Mouse (Mus musculus): ENCODE measurements at regions not wholly inside any gene's neighbourhood (a gene's known extent, or its start where the extent isn't known, plus 50 kb on each side); places are given as distances from the start of the nearest gene placed in this dataset.

- Histone ChIP-seq H3K27me3 (replicated peaks; ENCODE audit: control insufficient read depth, insufficient read depth, low read length) (no peaks in the 10 kb centered on the region), H3K9me3 (ENCODE audit: control insufficient read depth, low read length) (no peaks in the 10 kb centered on the region), H3K4me2 (ENCODE audit: low read depth, low read length) (no peak overlapping the region), H3K27ac (replicated peaks; ENCODE audit: low read depth, low read length) (no peak overlapping the region), H3K36me3 (ENCODE audit: control insufficient read depth, insufficient read depth, low read length) (no peaks in the 10 kb centered on the region), H3K4me1 (ENCODE audit: control insufficient read depth, insufficient read depth, low read length) (no peaks in the 10 kb centered on the region), H3K9ac (ENCODE audit: low read depth, low read length) (no peak overlapping the region), H3K4me3 (ENCODE audit: low read depth, low read length) (no peak overlapping the region)
- WGBS, result 82% methylated on average over 5 of the region's 5 CpGs
- no peak for DNase-seq (ENCODE audit: low spot score)
- ATAC-seq (ENCODE audit: low read depth), result no peak
Observed at GRCm38 (mm10) chr12:21496974-21497373, 79.5 kb upstream of the Ywhaq start.

- no peaks in the 10 kb centered on the region for H3K4me1 ChIP-seq (ENCODE audit: control insufficient read depth, insufficient read depth, low read length)
- no peak for DNase-seq (ENCODE audit: low spot score)
- no peak for ATAC-seq (ENCODE audit: low read depth)
- no peaks in the 10 kb centered on the region for H3K36me3 ChIP-seq (ENCODE audit: control insufficient read depth, insufficient read depth, low read length)
- H3K4me3 ChIP-seq (ENCODE audit: low read depth, low read length), result no peak overlapping the region
- no peaks in the 10 kb centered on the region for H3K9me3 ChIP-seq (ENCODE audit: control insufficient read depth, low read length)
- H3K4me2 ChIP-seq (ENCODE audit: low read depth, low read length), result no peak overlapping the region
- H3K27ac ChIP-seq (replicated peaks; ENCODE audit: low read depth, low read length), result no peak overlapping the region
- 89% methylated on average over 6 of the region's 6 CpGs for WGBS
- H3K27me3 ChIP-seq (replicated peaks; ENCODE audit: control insufficient read depth, insufficient read depth, low read length), result no peaks in the 10 kb centered on the region
- no peak overlapping the region for H3K9ac ChIP-seq (ENCODE audit: low read depth, low read length)
Observed at GRCm38 (mm10) chr12:21495511-21495910, 78.1 kb upstream of the Ywhaq start.

GRCm38 (mm10) chr12:21493471-21493870, 76.0 kb upstream of the Ywhaq start:
- DNase-seq (ENCODE audit: low spot score) (peak; percentile 5), ATAC-seq (ENCODE audit: low read depth) (no peak)
- no peaks in the 10 kb centered on the region for H3K36me3 ChIP-seq (ENCODE audit: control insufficient read depth, insufficient read depth, low read length)
- H3K9ac ChIP-seq (ENCODE audit: low read depth, low read length), result no peak overlapping the region
- 54% methylated on average over 3 of the region's 3 CpGs for WGBS
- H3K27me3 ChIP-seq (replicated peaks; ENCODE audit: control insufficient read depth, insufficient read depth, low read length), result no peaks in the 10 kb centered on the region
- no peak overlapping the region for H3K27ac ChIP-seq (replicated peaks; ENCODE audit: low read depth, low read length)
- H3K4me3 ChIP-seq (ENCODE audit: low read depth, low read length), result no peak overlapping the region
- H3K4me1 ChIP-seq (ENCODE audit: control insufficient read depth, insufficient read depth, low read length), result no peaks in the 10 kb centered on the region
- H3K4me2 ChIP-seq (ENCODE audit: low read depth, low read length), result no peak overlapping the region
- no peaks in the 10 kb centered on the region for H3K9me3 ChIP-seq (ENCODE audit: control insufficient read depth, low read length)

- Histone ChIP-seq H3K27ac (replicated peaks; ENCODE audit: low read depth, low read length) (no peak overlapping the region), H3K4me3 (ENCODE audit: low read depth, low read length) (no peak overlapping the region), H3K4me1 (ENCODE audit: control insufficient read depth, insufficient read depth, low read length) (no peaks in the 10 kb centered on the region), H3K9me3 (ENCODE audit: control insufficient read depth, low read length) (no peaks in the 10 kb centered on the region), H3K27me3 (replicated peaks; ENCODE audit: control insufficient read depth, insufficient read depth, low read length) (no peaks in the 10 kb centered on the region), H3K4me2 (ENCODE audit: low read depth, low read length) (no peak overlapping the region), H3K9ac (ENCODE audit: low read depth, low read length) (no peak overlapping the region), H3K36me3 (ENCODE audit: control insufficient read depth, insufficient read depth, low read length) (no peaks in the 10 kb centered on the region)
- DNase-seq (ENCODE audit: low spot score) (no peak), ATAC-seq (ENCODE audit: low read depth) (no peak)
- WGBS, result 77% methylated on average over 8 of the region's 8 CpGs
Observed at GRCm38 (mm10) chr12:21492549-21493291, 75.3 kb upstream of the Ywhaq start.

- Histone ChIP-seq H3K27me3 (replicated peaks; ENCODE audit: control insufficient read depth, insufficient read depth, low read length) (no peaks in the 10 kb centered on the region), H3K27ac (replicated peaks; ENCODE audit: low read depth, low read length) (no peak overlapping the region), H3K36me3 (ENCODE audit: control insufficient read depth, insufficient read depth, low read length) (no peaks in the 10 kb centered on the region), H3K9me3 (ENCODE audit: control insufficient read depth, low read length) (no peaks in the 10 kb centered on the region), H3K9ac (ENCODE audit: low read depth, low read length) (no peak overlapping the region), H3K4me2 (ENCODE audit: low read depth, low read length) (no peak overlapping the region), H3K4me3 (ENCODE audit: low read depth, low read length) (no peak overlapping the region), H3K4me1 (ENCODE audit: control insufficient read depth, insufficient read depth, low read length) (no peaks in the 10 kb centered on the region)
- no peak for ATAC-seq (ENCODE audit: low read depth)
- 92% methylated on average over 2 of the region's 2 CpGs for WGBS
- no peak for DNase-seq (ENCODE audit: low spot score)
Observed at GRCm38 (mm10) chr12:21481644-21482043, 64.2 kb upstream of the Ywhaq start.

GRCm38 (mm10) chr12:21480226-21480625, 62.8 kb upstream of the Ywhaq start:
- H3K4me1 ChIP-seq (ENCODE audit: control insufficient read depth, insufficient read depth, low read length), result no peaks in the 10 kb centered on the region
- no peaks in the 10 kb centered on the region for H3K27me3 ChIP-seq (replicated peaks; ENCODE audit: control insufficient read depth, insufficient read depth, low read length)
- H3K9me3 ChIP-seq (ENCODE audit: control insufficient read depth, low read length), result no peaks in the 10 kb centered on the region
- H3K27ac ChIP-seq (replicated peaks; ENCODE audit: low read depth, low read length), result no peak overlapping the region
- no peaks in the 10 kb centered on the region for H3K36me3 ChIP-seq (ENCODE audit: control insufficient read depth, insufficient read depth, low read length)
- peak; percentile 29 for DNase-seq (ENCODE audit: low spot score)
- no peak for ATAC-seq (ENCODE audit: low read depth)
- 87% methylated on average over 2 of the region's 2 CpGs for WGBS
- no peak overlapping the region for H3K4me2 ChIP-seq (ENCODE audit: low read depth, low read length)
- no peak overlapping the region for H3K9ac ChIP-seq (ENCODE audit: low read depth, low read length)
- no peak overlapping the region for H3K4me3 ChIP-seq (ENCODE audit: low read depth, low read length)

- no peak for ATAC-seq (ENCODE audit: low read depth)
- 73% methylated on average over 1 of the region's 1 CpGs for WGBS
Observed at GRCm38 (mm10) chr12:21479251-21479650, 61.8 kb upstream of the Ywhaq start.

GRCm38 (mm10) chr12:21476516-21476915, 59.1 kb upstream of the Ywhaq start:
- no peak overlapping the region for H3K9ac ChIP-seq (ENCODE audit: low read depth, low read length)
- DNase-seq (ENCODE audit: low spot score) (no peak), ATAC-seq (ENCODE audit: low read depth) (no peak)
- H3K4me2 ChIP-seq (ENCODE audit: low read depth, low read length), result no peak overlapping the region
- no peaks in the 10 kb centered on the region for H3K9me3 ChIP-seq (ENCODE audit: control insufficient read depth, low read length)
- H3K27ac ChIP-seq (replicated peaks; ENCODE audit: low read depth, low read length), result no peak overlapping the region
- no peaks in the 10 kb centered on the region for H3K36me3 ChIP-seq (ENCODE audit: control insufficient read depth, insufficient read depth, low read length)
- H3K27me3 ChIP-seq (replicated peaks; ENCODE audit: control insufficient read depth, insufficient read depth, low read length), result no peaks in the 10 kb centered on the region
- no peaks in the 10 kb centered on the region for H3K4me1 ChIP-seq (ENCODE audit: control insufficient read depth, insufficient read depth, low read length)
- 79% methylated on average over 2 of the region's 2 CpGs for WGBS
- no peak overlapping the region for H3K4me3 ChIP-seq (ENCODE audit: low read depth, low read length)

More at GRCm38 (mm10) chr12:21479251-21479650, 61.8 kb upstream of the Ywhaq start:
- Histone ChIP-seq H3K4me1 (ENCODE audit: control insufficient read depth, insufficient read depth, low read length) (no peaks in the 10 kb centered on the region), H3K4me2 (ENCODE audit: low read depth, low read length) (no peak overlapping the region), H3K9ac (ENCODE audit: low read depth, low read length) (no peak overlapping the region), H3K27me3 (replicated peaks; ENCODE audit: control insufficient read depth, insufficient read depth, low read length) (no peaks in the 10 kb centered on the region), H3K36me3 (ENCODE audit: control insufficient read depth, insufficient read depth, low read length) (no peaks in the 10 kb centered on the region), H3K9me3 (ENCODE audit: control insufficient read depth, low read length) (no peaks in the 10 kb centered on the region), H3K27ac (replicated peaks; ENCODE audit: low read depth, low read length) (no peak overlapping the region), H3K4me3 (ENCODE audit: low read depth, low read length) (no peak overlapping the region)
- DNase-seq (ENCODE audit: low spot score), result no peak
